Mouse (Mus musculus) heart, adult 2 months (tissue): Measurements from ENCODE around the gene Zfp879. TPM values are rescaled to one million over a fixed set of nuclear protein-coding genes. Genes with fewer than 3 reads are reported as not detected.

Experiments used
- DNase-seq, 2 experiments: peaks; one replicate each; pipeline ENCODE4 v3.0.0; 2021
- H3K27ac ChIP-seq: fragments of 200-600 bp; 2 replicates; pipeline ENCODE4 v1.8.1; 2022
- H3K27me3 ChIP-seq: fragments of 200-500 bp; 2 replicates; pipeline ENCODE4 v1.6.1; 2012; ENCODE audit warnings: mild to moderate bottlenecking, low read length, inconsistent platforms, mixed read lengths; ENCODE audit not compliant: control insufficient read depth, insufficient read depth
- H3K36me3 ChIP-seq: fragments of 200-500 bp; 2 replicates; pipeline ENCODE4 v1.6.1; 2012; ENCODE audit warnings: low read length, inconsistent platforms; ENCODE audit not compliant: control insufficient read depth, insufficient read depth
- H3K4me1 ChIP-seq: fragments of 200-500 bp; 2 replicates; pipeline ENCODE4 v1.6.1; 2011; ENCODE audit warnings: low read length; ENCODE audit not compliant: control insufficient read depth, insufficient read depth
- H3K4me3 ChIP-seq: fragments of 200-600 bp; 2 replicates; pipeline ENCODE4 v1.8.1; 2022
- H3K79me2 ChIP-seq: fragments of 200-500 bp; replicated peaks from 2 replicates; pipeline ENCODE4 v1.6.1; 2012; ENCODE audit warnings: mild to moderate bottlenecking, inconsistent platforms, low read length, moderate library complexity, mixed read lengths; ENCODE audit not compliant: control insufficient read depth, insufficient read depth
- H3K9ac ChIP-seq: fragments of 200-500 bp; 2 replicates; pipeline ENCODE4 v1.6.1; 2012; ENCODE audit warnings: low read depth, mild to moderate bottlenecking, control low read depth, inconsistent platforms, low read length, mixed read lengths
- CTCF ChIP-seq: fragments of 200-600 bp; IDR thresholded peaks from 2 replicates; pipeline ENCODE4 v1.8.1; 2022; ENCODE audit warnings: antibody characterized with exemption, mild to moderate bottlenecking, moderate library complexity
- EP300 ChIP-seq: fragments of 200-500 bp; IDR thresholded peaks from 2 replicates; pipeline ENCODE4 v1.6.1; 2011; ENCODE audit warnings: low read depth, low read length, control low read depth; ENCODE audit not compliant: insufficient read depth
- POLR2A ChIP-seq: fragments of 200-500 bp; IDR thresholded peaks from 2 replicates; pipeline ENCODE4 v1.6.1; 2011; ENCODE audit warnings: mild to moderate bottlenecking, low read depth, low read length, control low read depth; ENCODE audit not compliant: insufficient read depth
- WGBS: fragments of 180-500 bp; shearing (Covaris S2); methylation state at CpG from one replicate; pipeline ENCODE4 v1.1.7; 2018; 5-methylcytosine and 5-hydroxymethylcytosine counted together
- intact Hi-C: fragments of 180-260 bp; cut with DNase I; formaldehyde crosslinking; loops from one replicate; pipeline ENCODE4 v1.15.1; 2025
- polyA plus RNA-seq: library from polyadenylated mRNA; depleted of rRNA; stranded (reverse); fragments of >200 nt; gene quantifications from 2 replicates; pipeline ENCODE4 v1.2.3, GENCODE M21; 2012
- total RNA-seq, 2 experiments: library from RNA; stranded (reverse); gene quantifications; 2 replicates each; pipeline ENCODE4 v1.2.3; 2021

Zfp879 gene
- total and polyA plus RNA-seq, 3 experiments: 0.37 to 1.7 (median 1.4) TPM

GRCm38 (mm10) chr11:50845951-50846350 lies 4.6 kb upstream of the Zfp879 start:
- intact Hi-C loops: no loop called here
- no peaks in the 10 kb centered on the region for H3K4me1 ChIP-seq
- no peaks in the 10 kb centered on the region for H3K36me3 ChIP-seq
- no peak overlapping the region for H3K4me3 ChIP-seq
- peaks cover 3% of the 10 kb centered on the region for H3K27me3 ChIP-seq
- no peak overlapping the region for H3K9ac ChIP-seq
- no peak for DNase-seq
- WGBS: 85% methylated on average over 3 of the region's 3 CpGs
- TF ChIP-seq POLR2A (no peak), EP300 (no peak), CTCF (no peak)
- no peak overlapping the region for H3K27ac ChIP-seq
- no peaks in the 10 kb centered on the region for H3K79me2 ChIP-seq

GRCm38 (mm10) chr11:50835727-50836126 lies 5.6 kb downstream of the Zfp879 start:
- WGBS: 77% methylated on average over 4 of the region's 4 CpGs
- Histone ChIP-seq H3K36me3 (no peaks in the 10 kb centered on the region), H3K4me3 (no peak overlapping the region), H3K79me2 (no peaks in the 10 kb centered on the region), H3K4me1 (no peaks in the 10 kb centered on the region), H3K27me3 (no peaks in the 10 kb centered on the region; the same call in 1 of the 2 replicates), H3K27ac (no peak overlapping the region), H3K9ac (no peak overlapping the region)
- no peak for DNase-seq
- no peak for TF ChIP-seq CTCF
- no peak for TF ChIP-seq POLR2A
- TF ChIP-seq EP300: no peak
- intact Hi-C loops: no loop called here

GRCm38 (mm10) chr11:50827010-50827953 lies 14.1 kb downstream of the Zfp879 start, which contains the start of gene Zfp354c:
Gene Zfp354c (minus strand): TSS chr11:50827724.
- H3K27ac ChIP-seq: peak within 1 kb of the TSS; percentile 65
- intact Hi-C loops: loop anchor here (2.0 to 5.0 kb wide), 3 partner anchors 60 to 232 kb away; partner anchors contain the start of genes Zfp2, Zfp354a and Zfp454
- TF ChIP-seq EP300 (0 out of 2 replicates have a peak, but pooled peaks have one; percentile 18), CTCF (no peak), POLR2A (peak; percentile 83)

GRCm38 (mm10) chr11:50826214-50826613 lies 15.1 kb downstream of the Zfp879 start:
- Histone ChIP-seq H3K4me1 (no peaks in the 10 kb centered on the region), H3K27ac (no peak overlapping the region), H3K4me3 (no peak overlapping the region), H3K36me3 (no peaks in the 10 kb centered on the region), H3K9ac (no peak overlapping the region), H3K79me2 (no peaks in the 10 kb centered on the region), H3K27me3 (no peaks in the 10 kb centered on the region)
- TF ChIP-seq EP300 (no peak), CTCF (no peak), POLR2A (no peak)
- intact Hi-C loops: loop anchor here (2.0 to 5.0 kb wide), 3 partner anchors 61 to 233 kb away; partner anchors contain the start of genes Zfp2, Zfp354a and Zfp454
- no peak for DNase-seq
- whole genome bisulfite sequencing: 36% methylated on average over 2 of the region's 2 CpGs

More at GRCm38 (mm10) chr11:50827010-50827953, 14.1 kb downstream of the Zfp879 start, which contains the start of gene Zfp354c:
- Histone ChIP-seq H3K79me2 (no peaks in the 10 kb centered on the region), H3K9ac (peak within 1 kb of the TSS; percentile 87), H3K36me3 (no peaks in the 10 kb centered on the region), H3K4me3 (peak within 1 kb of the TSS; percentile 79), H3K4me1 (no peaks in the 10 kb centered on the region), H3K27me3 (no peaks in the 10 kb centered on the region)
- WGBS: under 1% methylated on average over 45 of the region's 45 CpGs
- DNase-seq: peak; percentile 86 to 88

GRCm38 (mm10) chr11:50814233-50814632 lies 27.1 kb downstream of the Zfp879 start:
- no peaks in the 10 kb centered on the region for H3K79me2 ChIP-seq
- no peaks in the 10 kb centered on the region for H3K4me1 ChIP-seq
- TF ChIP-seq EP300 (no peak), CTCF (no peak), POLR2A (no peak)
- no peak for DNase-seq
- no peak overlapping the region for H3K4me3 ChIP-seq
- H3K27ac ChIP-seq: no peak overlapping the region
- no peak overlapping the region for H3K9ac ChIP-seq
- intact Hi-C loops: no loop called here
- no peaks in the 10 kb centered on the region for H3K27me3 ChIP-seq
- 96% methylated on average over 4 of the region's 4 CpGs for WGBS
- H3K36me3 ChIP-seq: no peaks in the 10 kb centered on the region

GRCm38 (mm10) chr11:50798836-50799235 lies 42.5 kb downstream of the Zfp879 start:
- Histone ChIP-seq H3K36me3 (no peaks in the 10 kb centered on the region), H3K9ac (no peak overlapping the region), H3K4me1 (no peaks in the 10 kb centered on the region), H3K27ac (no peak overlapping the region), H3K27me3 (no peaks in the 10 kb centered on the region), H3K79me2 (no peaks in the 10 kb centered on the region), H3K4me3 (no peak overlapping the region)
- intact Hi-C loops: no loop called here
- DNase-seq: no peak
- TF ChIP-seq EP300 (no peak), CTCF (no peak), POLR2A (no peak)
